Mouse (Mus musculus) c-Kit-positive CD71-positive TER-119-positive erythroid progenitor cells, embryonic 14.5 days (primary cell): ENCODE measurements around the gene Kdelc2.

Source experiments
- DNase-seq: peaks from one replicate; pipeline ENCODE4 v3.0.0-alpha.2; 2013; ENCODE audit warnings: low spot score

Gene Kdelc2

GRCm38 (mm10) chr9:53383951-53384866, at the start of gene Kdelc2:
Gene Kdelc2, plus strand, starts transcription at chr9:53384025.
- no peak for DNase-seq

DNA sequence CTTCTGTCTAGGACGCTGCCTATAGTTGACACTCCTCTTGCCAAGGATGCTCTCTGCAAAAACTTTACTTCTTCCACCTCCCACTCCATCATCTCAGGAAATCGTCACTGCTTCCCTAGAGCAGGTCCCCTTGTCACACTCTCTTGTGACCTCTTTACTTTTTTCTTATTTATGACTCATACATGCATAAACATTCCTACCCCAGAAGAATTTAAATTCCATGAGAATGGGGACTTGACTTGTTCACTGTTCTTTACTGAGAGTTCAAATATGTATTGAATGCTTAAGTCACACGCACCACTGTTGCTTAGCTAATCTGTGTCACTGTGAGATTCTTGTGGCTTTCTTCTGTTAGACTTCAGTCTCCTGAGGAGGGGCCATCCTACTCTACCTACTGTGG, 48.7 kb upstream of the Kdelc2 start:
- DNase-seq = no peak

DNA sequence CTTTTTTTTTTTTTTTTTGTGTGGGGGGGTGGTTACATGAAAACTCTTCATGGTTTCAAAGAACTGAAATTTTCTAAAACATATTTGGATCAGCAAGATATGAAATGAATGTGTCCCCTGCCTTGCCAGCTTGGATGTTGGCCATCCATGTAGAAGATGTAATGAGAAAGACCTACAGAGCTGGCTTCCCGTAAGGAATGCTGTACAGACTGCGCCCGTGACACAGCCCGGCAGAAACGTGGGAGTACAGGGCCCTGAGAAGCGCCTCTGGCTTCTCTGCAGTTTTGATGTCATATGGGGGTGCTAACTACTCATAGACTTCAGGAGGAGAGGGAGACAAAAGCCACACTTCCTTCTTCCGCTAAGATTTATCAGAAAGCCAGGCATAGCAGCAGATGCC, 44.2 kb upstream of the Kdelc2 start:
- DNase-seq = no peak

GRCm38 (mm10) chr9:53340328-53340916, 43.4 kb upstream of the Kdelc2 start:
- no peak for DNase-seq

DNA sequence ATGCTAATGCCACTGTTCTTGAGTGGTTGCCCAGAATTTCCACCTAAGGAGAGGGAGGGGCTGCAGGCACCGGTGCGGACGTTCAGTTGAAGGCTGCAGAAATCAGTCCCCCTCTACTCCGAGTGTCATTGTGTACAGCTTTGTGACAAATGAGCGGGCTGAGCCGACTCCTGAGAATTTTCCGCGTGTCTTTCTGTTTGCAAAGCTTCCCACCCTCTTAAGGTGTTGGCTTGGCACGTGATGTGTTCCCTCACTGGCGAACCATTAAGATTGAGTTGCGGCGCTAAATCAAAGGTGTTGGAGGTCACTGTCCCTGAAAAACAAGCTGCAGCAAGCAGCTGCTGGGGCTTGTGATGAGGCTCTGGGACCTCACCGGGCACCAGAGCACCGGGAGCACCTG, 42.9 kb upstream of the Kdelc2 start:
- DNase-seq = no peak

DNA sequence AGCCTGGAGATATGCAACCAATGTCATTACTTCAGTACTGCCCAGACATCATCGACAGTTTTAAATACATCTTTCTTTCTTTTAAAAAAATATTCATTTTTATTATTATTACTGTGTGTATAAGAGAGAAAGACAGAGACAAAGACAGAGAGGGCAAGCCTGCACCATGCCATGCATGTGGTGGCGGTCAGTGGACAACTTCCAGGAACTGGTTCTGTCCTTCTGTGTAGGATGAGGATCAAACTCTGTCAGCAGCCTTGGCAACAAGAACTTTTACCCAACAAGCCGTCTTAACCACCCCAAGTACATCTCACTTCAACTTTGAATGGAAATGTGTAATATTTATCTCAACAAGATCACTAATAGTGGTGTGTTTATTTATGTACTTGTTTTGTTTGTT, 41.8 kb upstream of the Kdelc2 start:
- no peak for DNase-seq

GRCm38 (mm10) chr9:53344646-53345432, 39.0 kb upstream of the Kdelc2 start:
- no peak for DNase-seq

DNA sequence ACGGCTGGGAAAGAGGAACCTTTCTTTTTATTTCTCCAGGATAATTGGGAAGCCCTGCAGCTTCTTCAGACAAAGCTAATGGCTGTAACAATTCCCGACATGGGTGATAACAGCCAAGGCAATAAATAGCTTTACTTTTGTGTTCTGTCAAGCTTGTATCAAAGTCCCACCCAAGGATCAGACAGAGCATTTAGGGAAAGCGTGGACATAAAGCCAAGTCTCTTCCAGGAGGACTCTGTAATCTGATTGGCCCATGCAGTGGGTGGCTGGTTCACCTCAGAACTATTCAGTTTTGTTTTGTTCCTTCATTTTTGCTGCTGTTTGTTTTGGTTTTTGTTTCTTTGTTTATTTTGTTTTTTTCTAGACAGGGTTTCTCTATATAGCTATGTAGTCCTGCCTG, 38.1 kb upstream of the Kdelc2 start:
- DNase-seq = no peak

DNA sequence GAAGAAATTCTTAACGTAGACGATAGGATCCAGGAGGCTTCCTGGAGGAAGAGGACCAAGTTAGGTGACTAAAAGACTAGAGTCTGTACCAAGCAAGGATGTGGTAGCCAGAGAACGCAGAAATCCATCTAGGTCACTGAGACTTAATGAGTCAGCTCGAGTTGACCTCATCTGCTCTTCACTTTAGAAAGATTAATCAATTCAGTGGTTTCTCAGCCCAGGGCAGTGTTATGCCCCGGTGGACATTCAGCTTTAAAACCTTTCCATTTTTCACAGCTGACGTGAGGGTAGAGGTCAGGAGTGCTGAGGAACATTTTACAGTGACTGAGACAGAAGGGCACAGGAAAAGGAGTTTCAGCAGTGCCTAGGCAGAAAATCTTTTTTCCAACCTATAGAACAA, 37.4 kb upstream of the Kdelc2 start:
- DNase-seq = no peak

DNA sequence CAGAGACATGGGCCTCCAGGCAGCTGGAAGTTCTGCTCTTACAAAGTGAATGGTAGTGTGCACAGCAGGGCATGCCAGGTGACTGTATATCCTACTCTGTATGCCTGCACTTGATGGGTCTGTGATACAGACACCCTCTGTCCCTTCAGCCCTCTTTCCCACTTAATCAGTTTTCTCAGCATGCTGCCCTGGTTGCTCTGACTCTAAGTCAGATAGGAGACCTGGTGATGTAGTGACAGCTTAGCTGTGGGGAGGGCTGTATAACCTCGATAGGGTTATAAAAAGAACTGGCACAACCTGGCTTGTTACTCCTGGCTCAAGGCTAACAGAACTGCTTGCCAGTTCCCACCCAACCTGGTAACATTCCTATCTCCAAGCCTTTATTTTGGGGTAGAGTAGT, 34.6 kb upstream of the Kdelc2 start:
- DNase-seq = no peak

DNA sequence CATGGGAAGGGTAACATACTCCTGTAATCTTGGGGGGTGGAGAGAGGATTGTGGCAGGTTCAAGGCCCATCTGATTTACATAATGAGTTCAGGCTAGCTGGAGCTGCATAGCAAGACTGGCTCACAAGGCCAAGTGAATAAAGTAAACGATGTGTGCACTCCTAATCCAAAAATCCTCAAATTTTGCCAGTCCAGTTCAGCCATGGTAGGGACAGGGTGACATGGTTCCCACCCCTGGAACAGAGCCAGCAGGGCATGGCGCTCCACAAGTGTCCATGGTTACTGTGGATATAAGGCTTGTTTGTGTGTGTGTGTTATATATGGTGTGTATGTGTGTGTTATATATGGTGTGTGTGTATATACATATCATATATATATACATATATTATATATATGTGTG, 33.5 kb upstream of the Kdelc2 start:
- DNase-seq = no peak

- no peak for DNase-seq
Observed at GRCm38 (mm10) chr9:53351899-53352298, 31.9 kb upstream of the Kdelc2 start.

DNA sequence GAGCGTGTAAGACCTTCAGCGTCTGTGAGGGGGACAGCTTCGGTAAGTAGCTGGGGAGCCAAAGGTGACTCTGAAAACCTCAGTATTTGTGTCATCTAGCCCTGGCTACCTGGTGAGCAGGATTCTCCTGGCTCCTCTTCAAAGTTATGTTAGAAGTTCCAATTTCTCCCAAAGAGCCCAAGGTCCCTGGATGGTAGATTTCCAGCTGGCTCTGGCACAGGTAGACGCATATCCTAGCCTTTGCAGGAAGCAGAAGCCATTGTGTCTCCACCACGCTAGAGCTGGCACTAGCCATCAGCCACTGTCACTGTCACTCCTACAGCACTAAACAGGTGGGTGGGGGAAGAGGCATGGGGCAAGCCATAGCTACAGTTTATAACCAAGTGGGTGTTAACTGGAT, 30.7 kb upstream of the Kdelc2 start:
- DNase-seq = no peak

- DNase-seq = no peak
Observed at GRCm38 (mm10) chr9:53356219-53357155, 27.3 kb upstream of the Kdelc2 start.

GRCm38 (mm10) chr9:53371339-53371738, 12.5 kb upstream of the Kdelc2 start:
- DNase-seq = no peak

- DNase-seq = no peak
Observed at GRCm38 (mm10) chr9:53375907-53376306, 7.9 kb upstream of the Kdelc2 start.

GRCm38 (mm10) chr9:53376820-53377219, 7.0 kb upstream of the Kdelc2 start:
- peak; percentile 17 for DNase-seq

- DNase-seq = no peak
Observed at GRCm38 (mm10) chr9:53377597-53377996, 6.2 kb upstream of the Kdelc2 start.

- DNase-seq = no peak
Observed at GRCm38 (mm10) chr9:53378171-53378570, 5.7 kb upstream of the Kdelc2 start.

- no peak for DNase-seq
Observed at GRCm38 (mm10) chr9:53380595-53380994, 3.2 kb upstream of the Kdelc2 start.

- no peak for DNase-seq
Observed at GRCm38 (mm10) chr9:53381113-53381615, 2.7 kb upstream of the Kdelc2 start.
